Mouse (Mus musculus) kidney, adult 2 months (tissue): ENCODE measurements around the gene Gm6268. TPM values are rescaled to one million over a fixed set of nuclear protein-coding genes. Genes with fewer than 3 reads are reported as not detected.
A peak's percentile ranks its signal among the peaks of the same experiment; 100 is the strongest.

Experiments used
- DNase-seq: peaks from one replicate; pipeline ENCODE4 v3.0.0; 2021
- H3K27ac ChIP-seq: fragments of 200-500 bp; 2 replicates; pipeline ENCODE4 v1.5.1; 2012; ENCODE audit warnings: low read depth, low read length, control low read depth, inconsistent platforms; ENCODE audit not compliant: insufficient read depth
- H3K27me3 ChIP-seq: fragments of 200-500 bp; replicated peaks from 2 replicates; pipeline ENCODE4 v1.6.1; 2012; ENCODE audit warnings: mild to moderate bottlenecking, moderate library complexity, low read length, inconsistent platforms; ENCODE audit not compliant: control insufficient read depth, insufficient read depth
- H3K36me3 ChIP-seq: fragments of 200-500 bp; 2 replicates; pipeline ENCODE4 v1.6.1; 2012; ENCODE audit warnings: mild to moderate bottlenecking, moderate library complexity, low read length, inconsistent platforms; ENCODE audit not compliant: control insufficient read depth, insufficient read depth
- H3K4me1 ChIP-seq: fragments of 200-500 bp; 2 replicates; pipeline ENCODE4 v1.6.1; 2011; ENCODE audit warnings: low read length; ENCODE audit not compliant: control insufficient read depth, insufficient read depth
- H3K4me3 ChIP-seq: fragments of 200-500 bp; 2 replicates; pipeline ENCODE4 v1.5.1; 2011; ENCODE audit warnings: mild to moderate bottlenecking, low read depth, low read length, control low read depth; ENCODE audit not compliant: insufficient read depth
- CTCF ChIP-seq: fragments of 200-500 bp; conservative IDR thresholded peaks from 2 replicates; pipeline ENCODE4 v1.5.1; 2011; ENCODE audit warnings: low read depth, mild to moderate bottlenecking, control low read depth, low read length, moderate library complexity, mixed read lengths; ENCODE audit not compliant: insufficient read depth, insufficient read length
- POLR2A ChIP-seq: fragments of 200-500 bp; IDR thresholded peaks from one replicate; pipeline ENCODE4 v1.6.1; 2011; ENCODE audit warnings: low read depth, low read length, control low read depth
- WGBS: fragments of 180-500 bp; shearing (Covaris S2); methylation state at CpG from one replicate; pipeline ENCODE4 v1.1.7; 2018; 5-methylcytosine and 5-hydroxymethylcytosine counted together
- polyA plus RNA-seq: library from polyadenylated mRNA; depleted of rRNA; stranded (reverse); fragments of >200 nt; gene quantifications from 2 replicates; pipeline ENCODE4 v1.2.3, GENCODE M21; 2012; rRNA removed

The Gm6268 gene
- polyA plus RNA-seq, 1 experiment = not detected

DNA sequence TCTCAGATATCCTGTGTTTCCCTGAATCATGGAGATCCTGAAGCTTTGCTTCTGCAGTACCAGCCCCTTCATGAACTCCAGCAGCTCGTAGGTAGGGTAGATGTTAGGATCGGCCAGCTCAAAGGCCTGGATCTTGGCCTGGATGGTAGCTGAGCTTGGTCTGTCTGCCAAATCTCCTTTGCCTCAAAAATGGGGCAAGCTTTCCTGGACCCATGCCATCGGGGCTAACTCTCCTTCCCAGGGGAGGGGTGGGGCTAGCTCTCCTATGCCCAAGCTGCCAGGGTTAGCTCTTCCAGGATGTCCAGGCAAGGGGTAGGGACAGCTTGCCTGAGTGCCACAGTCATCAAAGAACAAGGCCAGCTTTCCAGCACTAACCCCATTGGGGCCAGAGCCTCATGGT lies 18.1 kb downstream of the Gm6268 start:
- 92% methylated on average over 3 of the region's 3 CpGs for WGBS
- H3K27ac ChIP-seq = no peak overlapping the region
- H3K36me3 ChIP-seq = no peaks in the 10 kb centered on the region
- H3K4me1 ChIP-seq = no peaks in the 10 kb centered on the region
- TF ChIP-seq POLR2A = no peak
- no peak for TF ChIP-seq CTCF
- H3K4me3 ChIP-seq = no peak overlapping the region
- H3K27me3 ChIP-seq = no peaks in the 10 kb centered on the region
- DNase-seq = peak; percentile 1

DNA sequence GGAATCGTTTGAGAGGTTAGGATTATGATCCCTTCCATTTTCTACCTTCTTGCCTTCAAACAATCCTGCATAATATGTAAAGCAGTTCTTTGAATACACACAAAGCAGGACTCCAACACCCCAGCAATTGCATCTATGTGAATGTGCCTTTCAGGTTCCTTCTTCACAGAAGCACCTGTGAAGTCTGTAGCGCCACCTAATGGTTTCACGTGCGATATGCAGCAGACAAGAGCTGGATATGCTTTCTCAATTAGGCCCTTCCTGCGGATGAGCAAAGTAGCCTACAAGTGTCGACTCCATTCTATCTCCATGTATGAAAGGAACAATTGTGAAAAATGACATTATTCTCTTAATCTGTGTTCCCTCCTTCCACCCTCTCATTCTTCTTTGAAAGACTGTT lies 33.9 kb downstream of the Gm6268 start:
- WGBS = 41% methylated on average over 6 of the region's 6 CpGs
- Histone ChIP-seq H3K4me3 (no peak overlapping the region), H3K27ac (no peak overlapping the region), H3K27me3 (no peaks in the 10 kb centered on the region), H3K36me3 (no peaks in the 10 kb centered on the region), H3K4me1 (no peaks in the 10 kb centered on the region)
- TF ChIP-seq CTCF = 0 out of 2 replicates have a peak, but pooled peaks have one; percentile 6
- no peak for TF ChIP-seq POLR2A
- DNase-seq = no peak

DNA sequence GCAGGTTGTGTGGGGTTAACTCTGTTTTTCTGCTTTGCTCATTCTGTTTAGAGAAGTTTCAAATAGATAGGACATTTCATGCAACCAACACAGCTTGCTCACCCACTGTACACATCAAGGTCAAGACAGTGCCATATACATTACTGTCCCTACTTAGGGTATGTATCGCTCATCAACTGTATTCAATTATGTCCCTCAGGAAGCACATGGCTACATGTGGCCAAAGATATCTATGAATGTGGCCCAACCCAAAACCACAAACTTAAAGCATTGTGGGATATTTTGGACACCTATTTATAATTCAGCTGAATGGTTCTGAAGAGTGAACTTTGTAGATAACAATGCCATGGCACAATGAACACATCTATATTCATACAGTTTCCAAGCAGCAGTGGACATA lies 36.9 kb downstream of the Gm6268 start:
- H3K4me1 ChIP-seq = no peaks in the 10 kb centered on the region
- H3K27me3 ChIP-seq = no peaks in the 10 kb centered on the region
- no peak overlapping the region for H3K27ac ChIP-seq
- TF ChIP-seq CTCF = no peak
- TF ChIP-seq POLR2A = no peak
- no peak overlapping the region for H3K4me3 ChIP-seq
- no peaks in the 10 kb centered on the region for H3K36me3 ChIP-seq
- no peak for DNase-seq
- WGBS = 96% methylated on average over 1 of the region's 1 CpGs

Other genes with a start within 250 kb of the Gm6268 start
- 0.12 and 0.28 TPM in 2 replicates for gene Zcchc12, start 205.4 kb upstream of the Gm6268 start, polyA plus RNA-seq
- gene Lonrf3, start 72.9 kb upstream of the Gm6268 start, polyA plus RNA-seq = 2.3 and 2.6 TPM in 2 replicates
- not detected in 2 replicates for gene Gm14569, start 90.5 kb downstream of the Gm6268 start, polyA plus RNA-seq
- 127 and 166 TPM in 2 replicates for gene Pgrmc1, start 196.9 kb downstream of the Gm6268 start, polyA plus RNA-seq
- 0.56 and 0.64 TPM in 2 replicates for gene Akap17b, start 244.1 kb downstream of the Gm6268 start, polyA plus RNA-seq